Mouse (Mus musculus): Measurements from ENCODE around the gene Isg20l2. TPM values are rescaled to one million over a fixed set of nuclear protein-coding genes. Genes with fewer than 3 reads are reported as not detected.

The Isg20l2 gene
- polyA plus RNA-seq, 1 experiment from 2014 or later: 24.9 TPM

DNA sequence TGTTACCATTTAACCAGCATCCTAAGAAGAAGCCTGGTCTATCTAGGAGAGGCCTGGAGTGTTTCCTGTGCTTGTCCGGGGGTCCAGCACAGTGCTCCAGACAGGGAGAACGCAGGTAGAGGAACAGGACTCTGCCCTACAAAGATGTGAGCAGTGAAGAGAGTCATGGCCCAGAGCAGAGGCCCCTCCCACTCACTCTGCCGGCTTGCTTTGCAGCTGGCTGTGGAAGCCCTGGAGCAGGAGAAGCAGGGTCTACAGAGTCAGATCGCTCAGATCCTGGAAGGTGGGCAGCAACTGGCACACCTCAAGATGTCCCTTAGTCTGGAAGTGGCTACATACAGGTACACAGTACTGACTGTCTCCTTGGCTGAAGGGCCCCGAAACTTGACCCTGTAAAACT lies 42.7 kb downstream of the Isg20l2 start:
- Histone ChIP-seq H3K4me3 (ENCODE audit: low read depth, low read length) (peak overlapping the region; percentile 58), H3K36me3 (ENCODE audit: control insufficient read depth, insufficient read depth, low read length) (no peaks in the 10 kb centered on the region), H3K27ac (ENCODE audit: low read length) (peak overlapping the region; percentile 35; the same call in 1 of the 2 replicates), H3K9me3 (replicated peaks; ENCODE audit: control insufficient read depth, low read length, poor library complexity, severe bottlenecking) (no peaks in the 10 kb centered on the region), H3K9ac (ENCODE audit: low read depth, low read length) (peak overlapping the region; percentile 46), H3K4me1 (ENCODE audit: control insufficient read depth, insufficient read depth, low read length) (peaks cover 9% of the 10 kb centered on the region), H3K27me3 (ENCODE audit: control insufficient read depth, insufficient read depth, low read depth, low read length) (peaks cover 3% of the 10 kb centered on the region; the same call in 1 of the 2 replicates), H3K4me2 (ENCODE audit: low read length) (peak overlapping the region; percentile 93)
- 17% methylated on average over 5 of the region's 5 CpGs for WGBS
- ATAC-seq: no peak

DNA sequence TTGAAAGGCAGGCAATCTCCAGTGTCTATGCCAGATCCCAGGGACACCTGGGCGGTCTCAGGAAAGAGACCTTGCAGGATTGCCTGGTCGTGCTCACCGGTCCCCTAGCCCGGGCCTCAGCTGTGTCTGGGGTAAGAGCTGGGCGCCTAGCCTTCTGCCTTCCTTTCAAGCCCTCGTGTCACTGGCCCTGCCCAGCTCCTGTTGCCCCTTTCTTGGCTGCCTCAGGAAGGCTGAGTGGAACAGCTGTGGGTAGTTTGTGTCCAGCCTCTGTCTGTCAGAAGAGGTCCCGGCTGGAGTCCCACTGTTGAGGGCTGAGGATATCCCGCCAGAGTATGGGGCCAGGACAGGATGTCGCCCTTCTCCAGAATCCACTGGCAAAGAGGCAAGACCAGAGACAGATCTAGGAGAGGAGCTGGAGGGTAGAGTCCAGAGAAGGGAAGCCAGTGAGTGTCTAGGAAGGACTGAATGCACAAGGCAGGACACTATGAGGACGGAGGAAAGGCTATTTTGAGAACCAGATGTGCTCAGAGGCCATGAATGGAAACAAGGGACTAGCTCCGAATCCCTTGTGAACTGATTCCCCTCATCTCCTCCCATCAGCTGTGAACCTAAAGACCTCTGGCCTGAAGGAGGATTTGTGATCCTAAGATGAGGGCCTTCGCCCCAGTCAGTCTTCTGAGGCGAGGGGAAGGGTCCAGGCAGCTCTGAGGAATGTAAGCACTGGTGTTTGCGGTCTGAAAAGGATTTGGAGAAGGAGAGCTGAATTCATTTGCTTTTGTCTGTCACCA lies 43.7 kb downstream of the Isg20l2 start:
- H3K27ac ChIP-seq (ENCODE audit: low read length): peak overlapping the region; percentile 35
- H3K9me3 ChIP-seq (replicated peaks; ENCODE audit: control insufficient read depth, low read length, poor library complexity, severe bottlenecking): no peaks in the 10 kb centered on the region
- H3K4me1 ChIP-seq (ENCODE audit: control insufficient read depth, insufficient read depth, low read length): peaks cover 9% of the 10 kb centered on the region
- H3K4me3 ChIP-seq (ENCODE audit: low read depth, low read length): peak overlapping the region; percentile 58
- peak overlapping the region; percentile 93 for H3K4me2 ChIP-seq (ENCODE audit: low read length)
- no peak for ATAC-seq
- 18% methylated on average over 14 of the region's 14 CpGs for WGBS
- no peaks in the 10 kb centered on the region for H3K36me3 ChIP-seq (ENCODE audit: control insufficient read depth, insufficient read depth, low read length)
- H3K27me3 ChIP-seq (ENCODE audit: control insufficient read depth, insufficient read depth, low read depth, low read length): peaks cover 3% of the 10 kb centered on the region; the same call in 1 of the 2 replicates
- H3K9ac ChIP-seq (ENCODE audit: low read depth, low read length): peak overlapping the region; percentile 46

- WGBS: 4% methylated on average over 12 of the region's 12 CpGs
- Histone ChIP-seq H3K36me3 (ENCODE audit: control insufficient read depth, insufficient read depth, low read length) (no peaks in the 10 kb centered on the region), H3K27me3 (ENCODE audit: control insufficient read depth, insufficient read depth, low read depth, low read length) (peaks cover 3% of the 10 kb centered on the region; the same call in 1 of the 2 replicates), H3K9me3 (replicated peaks; ENCODE audit: control insufficient read depth, low read length, poor library complexity, severe bottlenecking) (no peaks in the 10 kb centered on the region), H3K4me3 (ENCODE audit: low read depth, low read length) (no peak overlapping the region), H3K27ac (ENCODE audit: low read length) (peak overlapping the region; percentile 35), H3K4me2 (ENCODE audit: low read length) (peak overlapping the region; percentile 93), H3K9ac (ENCODE audit: low read depth, low read length) (peak overlapping the region; percentile 1; the same call in 1 of the 2 replicates), H3K4me1 (ENCODE audit: control insufficient read depth, insufficient read depth, low read length) (peaks cover 9% of the 10 kb centered on the region)
- peak; percentile 36; the same call in 1 of the 2 replicates for ATAC-seq
Observed at GRCm38 (mm10) chr3:87974381-87974987, 44.4 kb downstream of the Isg20l2 start.

DNA sequence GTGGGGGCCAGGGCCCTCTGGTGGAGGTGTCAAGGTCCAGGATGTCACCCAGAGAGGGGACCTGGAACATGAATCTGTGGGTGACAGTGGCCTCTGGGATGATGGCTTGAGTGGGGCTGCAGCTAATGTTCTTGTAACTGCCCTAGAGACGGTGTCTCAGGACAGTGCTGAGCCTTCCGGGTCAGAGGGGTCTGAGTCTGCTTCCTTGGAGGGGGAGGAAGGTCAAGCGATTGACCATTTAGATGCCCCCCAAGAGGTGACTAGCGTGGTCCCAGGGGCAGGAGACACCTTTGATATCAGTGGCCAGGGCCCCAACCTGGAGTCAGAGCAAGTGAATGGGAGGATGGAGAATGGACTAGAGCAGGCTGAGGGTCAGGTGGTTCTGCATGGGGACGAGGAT lies 49.4 kb downstream of the Isg20l2 start:
- WGBS: 87% methylated on average over 5 of the region's 5 CpGs
- no peak overlapping the region for H3K27ac ChIP-seq (ENCODE audit: low read length)
- no peak for ATAC-seq
- no peak overlapping the region for H3K4me3 ChIP-seq (ENCODE audit: low read depth, low read length)
- H3K36me3 ChIP-seq (ENCODE audit: control insufficient read depth, insufficient read depth, low read length): no peaks in the 10 kb centered on the region
- no peak overlapping the region for H3K4me2 ChIP-seq (ENCODE audit: low read length)
- H3K4me1 ChIP-seq (ENCODE audit: control insufficient read depth, insufficient read depth, low read length): peaks cover 8% of the 10 kb centered on the region
- H3K27me3 ChIP-seq (ENCODE audit: control insufficient read depth, insufficient read depth, low read depth, low read length): no peaks in the 10 kb centered on the region
- H3K9me3 ChIP-seq (replicated peaks; ENCODE audit: control insufficient read depth, low read length, poor library complexity, severe bottlenecking): no peaks in the 10 kb centered on the region
- no peak overlapping the region for H3K9ac ChIP-seq (ENCODE audit: low read depth, low read length)

GRCm38 (mm10) chr3:87980085-87980484 lies 50.0 kb downstream of the Isg20l2 start:
- H3K4me3 ChIP-seq (ENCODE audit: low read depth, low read length): no peak overlapping the region
- WGBS: 66% methylated on average over 3 of the region's 3 CpGs
- H3K9me3 ChIP-seq (replicated peaks; ENCODE audit: control insufficient read depth, low read length, poor library complexity, severe bottlenecking): no peaks in the 10 kb centered on the region
- no peaks in the 10 kb centered on the region for H3K36me3 ChIP-seq (ENCODE audit: control insufficient read depth, insufficient read depth, low read length)
- no peak for ATAC-seq
- H3K9ac ChIP-seq (ENCODE audit: low read depth, low read length): no peak overlapping the region
- H3K27ac ChIP-seq (ENCODE audit: low read length): no peak overlapping the region
- no peaks in the 10 kb centered on the region for H3K27me3 ChIP-seq (ENCODE audit: control insufficient read depth, insufficient read depth, low read depth, low read length)
- no peak overlapping the region for H3K4me2 ChIP-seq (ENCODE audit: low read length)
- H3K4me1 ChIP-seq (ENCODE audit: control insufficient read depth, insufficient read depth, low read length): peaks cover 8% of the 10 kb centered on the region

DNA sequence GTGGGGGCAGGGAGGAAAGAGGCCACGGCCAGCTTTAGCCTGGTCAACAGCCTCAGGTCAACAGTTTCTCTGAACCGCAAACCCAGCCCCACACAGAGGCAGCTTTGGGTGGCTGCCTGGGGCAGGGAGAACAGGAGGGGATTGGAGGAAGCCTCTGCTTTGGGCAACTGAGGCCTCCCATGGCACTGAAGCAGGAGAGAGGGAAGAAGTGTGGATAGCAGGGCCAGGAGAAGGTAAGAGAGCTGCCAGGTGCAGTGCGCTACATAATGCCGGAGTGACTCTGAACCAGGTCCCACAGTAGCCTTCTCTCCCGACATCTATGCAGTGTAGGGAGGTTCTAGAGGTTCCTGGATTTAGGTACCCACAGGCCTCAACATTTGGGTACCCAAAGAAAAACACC lies 50.6 kb downstream of the Isg20l2 start:
- Histone ChIP-seq H3K4me3 (ENCODE audit: low read depth, low read length) (no peak overlapping the region), H3K9me3 (replicated peaks; ENCODE audit: control insufficient read depth, low read length, poor library complexity, severe bottlenecking) (no peaks in the 10 kb centered on the region), H3K27me3 (ENCODE audit: control insufficient read depth, insufficient read depth, low read depth, low read length) (no peaks in the 10 kb centered on the region), H3K4me1 (ENCODE audit: control insufficient read depth, insufficient read depth, low read length) (peaks cover 8% of the 10 kb centered on the region), H3K27ac (ENCODE audit: low read length) (no peak overlapping the region), H3K9ac (ENCODE audit: low read depth, low read length) (no peak overlapping the region), H3K36me3 (ENCODE audit: control insufficient read depth, insufficient read depth, low read length) (no peaks in the 10 kb centered on the region), H3K4me2 (ENCODE audit: low read length) (no peak overlapping the region)
- 66% methylated on average over 5 of the region's 5 CpGs for WGBS
- ATAC-seq: no peak

DNA sequence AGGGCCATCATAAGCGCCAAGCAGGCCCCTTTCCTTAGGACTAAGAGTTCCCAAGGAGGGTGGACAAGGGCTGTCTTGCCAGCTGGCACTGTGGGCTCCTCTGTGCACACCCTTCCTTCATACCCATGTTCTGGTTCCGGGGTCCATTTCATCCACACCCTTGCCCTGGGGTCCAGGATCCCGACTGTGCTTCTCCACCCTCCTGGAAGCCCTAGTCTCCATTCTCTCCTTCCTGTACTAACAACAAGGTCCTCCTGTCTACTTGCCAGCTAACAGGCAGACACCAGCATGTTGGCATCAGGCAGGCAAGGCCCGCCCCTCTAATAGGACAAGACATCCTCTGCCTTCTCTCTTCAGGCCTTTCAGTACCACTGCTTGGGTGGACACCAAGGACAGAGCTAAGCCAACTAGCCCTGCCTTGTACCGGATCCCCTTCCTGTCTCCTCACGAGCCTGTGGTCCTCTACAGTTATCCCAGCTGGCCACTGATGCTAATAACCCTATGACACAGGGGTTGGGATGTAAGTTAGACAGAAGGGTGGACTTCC lies 51.2 kb downstream of the Isg20l2 start:
- no peak overlapping the region for H3K9ac ChIP-seq (ENCODE audit: low read depth, low read length)
- H3K9me3 ChIP-seq (replicated peaks; ENCODE audit: control insufficient read depth, low read length, poor library complexity, severe bottlenecking): no peaks in the 10 kb centered on the region
- H3K27ac ChIP-seq (ENCODE audit: low read length): no peak overlapping the region
- no peak overlapping the region for H3K4me2 ChIP-seq (ENCODE audit: low read length)
- H3K4me3 ChIP-seq (ENCODE audit: low read depth, low read length): no peak overlapping the region
- 80% methylated on average over 6 of the region's 6 CpGs for WGBS
- no peaks in the 10 kb centered on the region for H3K27me3 ChIP-seq (ENCODE audit: control insufficient read depth, insufficient read depth, low read depth, low read length)
- H3K4me1 ChIP-seq (ENCODE audit: control insufficient read depth, insufficient read depth, low read length): peaks cover 10% of the 10 kb centered on the region
- ATAC-seq: no peak
- no peaks in the 10 kb centered on the region for H3K36me3 ChIP-seq (ENCODE audit: control insufficient read depth, insufficient read depth, low read length)

- peaks cover 15% of the 10 kb centered on the region for H3K4me1 ChIP-seq (ENCODE audit: control insufficient read depth, insufficient read depth, low read length)
- H3K4me3 ChIP-seq (ENCODE audit: low read depth, low read length): no peak overlapping the region
- ATAC-seq: no peak
- 37% methylated on average over 12 of the region's 12 CpGs for WGBS
- H3K36me3 ChIP-seq (ENCODE audit: control insufficient read depth, insufficient read depth, low read length): no peaks in the 10 kb centered on the region
- no peaks in the 10 kb centered on the region for H3K27me3 ChIP-seq (ENCODE audit: control insufficient read depth, insufficient read depth, low read depth, low read length)
- peak overlapping the region; percentile 42 for H3K9ac ChIP-seq (ENCODE audit: low read depth, low read length)
- H3K27ac ChIP-seq (ENCODE audit: low read length): peak overlapping the region; percentile 51
- H3K4me2 ChIP-seq (ENCODE audit: low read length): no peak overlapping the region
- no peaks in the 10 kb centered on the region for H3K9me3 ChIP-seq (replicated peaks; ENCODE audit: control insufficient read depth, low read length, poor library complexity, severe bottlenecking)
Observed at GRCm38 (mm10) chr3:87981894-87982835, 52.1 kb downstream of the Isg20l2 start.
